Comparison of ENCODE assay signal across 25 mouse cellular contexts in the genomic region with DNA sequence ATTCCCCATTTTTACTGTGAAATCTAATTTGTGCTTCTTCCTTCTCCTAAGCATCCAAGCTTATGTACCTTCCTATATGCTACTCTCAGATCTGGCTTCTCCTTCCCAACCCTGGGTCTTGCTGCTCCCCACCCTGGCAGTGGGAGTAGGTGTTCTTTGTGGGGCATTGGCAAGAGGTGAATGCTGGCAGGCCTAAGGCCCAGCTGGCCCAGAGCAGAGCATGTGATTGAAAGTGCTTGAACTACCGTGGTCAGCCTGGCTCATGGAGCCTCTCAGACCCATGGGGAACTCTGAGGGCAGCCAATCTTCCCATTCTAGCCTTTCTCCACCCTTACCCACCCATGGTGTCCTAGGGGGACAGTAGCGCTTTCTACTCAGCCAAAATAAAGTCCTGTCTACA. TPM values are rescaled to one million over a fixed set of nuclear protein-coding genes. Genes with fewer than 3 reads are reported as not detected.
DNase-seq lines count a peak whose midpoint lies in the region; ATAC-seq and TF ChIP-seq lines count a peak whose summit lies in the region.
"Had no signal": no experiment of that assay in that cellular context is flagged by ENCODE, and none has a peak within 500 bp of the region (broad histone marks: within the 10 kb centered on the region; RNA-seq: fewer than 3 reads in every experiment).

No protein-coding gene starts in this region.

- WGBS in embryonic facial prominence, embryonic 13.5 days: 87% methylated on average over 2 of the region's 2 CpGs
- 90% methylated on average over 2 of the region's 2 CpGs for WGBS in embryonic facial prominence, embryonic 10.5 days
- WGBS in heart, adult 2 months: 56% methylated on average over 2 of the region's 2 CpGs

- H3K27me3 ChIP-seq in embryonic facial prominence, embryonic 13.5 days: no peaks in the 10 kb centered on the region
- no peaks in the 10 kb centered on the region for H3K27me3 ChIP-seq in embryonic facial prominence, embryonic 10.5 days (replicated peaks; ENCODE audit: low read depth, poor library complexity, severe bottlenecking)
- H3K27me3 ChIP-seq in heart, adult 2 months (ENCODE audit: control insufficient read depth, insufficient read depth, low read length): no peaks in the 10 kb centered on the region
- H3K27me3 ChIP-seq: heart, embryonic 15.5 days; intestine, embryonic 15.5 days; midbrain, embryonic 12.5 days had no signal

- ATAC-seq in embryonic facial prominence, embryonic 13.5 days (ENCODE audit: insufficient number of reproducible peaks, insufficient read depth, low FRiP score, low TSS enrichment, low read depth): no peak
- ATAC-seq: intestine, embryonic 15.5 days had no signal

- TF ChIP-seq CTCF in heart, adult 2 months (IDR thresholded peaks at IDR 0.05): no peak

- no peak overlapping the region for H3K4me2 ChIP-seq in embryonic facial prominence, embryonic 13.5 days
- H3K4me2 ChIP-seq: heart, embryonic 15.5 days; hindbrain, embryonic 14.5 days; intestine, embryonic 15.5 days; midbrain, embryonic 12.5 days had no signal

- H3K9ac ChIP-seq in embryonic facial prominence, embryonic 13.5 days: peak overlapping the region; percentile 36; the same call in 1 of the 2 replicates
- H3K9ac ChIP-seq in heart, adult 2 months (ENCODE audit: low read depth, low read length): no peak overlapping the region
- H3K9ac ChIP-seq: heart, embryonic 15.5 days; hindbrain, embryonic 14.5 days; intestine, embryonic 15.5 days; midbrain, embryonic 12.5 days had no signal

- peaks cover 85% of the 10 kb centered on the region for H3K36me3 ChIP-seq in embryonic facial prominence, embryonic 13.5 days
- H3K36me3 ChIP-seq in embryonic facial prominence, embryonic 10.5 days (replicated peaks): peaks cover 98% of the 10 kb centered on the region
- peaks cover 22% of the 10 kb centered on the region for H3K36me3 ChIP-seq in heart, adult 2 months (ENCODE audit: control insufficient read depth, insufficient read depth, low read length)

- no peak overlapping the region for H3K4me3 ChIP-seq in embryonic facial prominence, embryonic 13.5 days
- no peak overlapping the region for H3K4me3 ChIP-seq in embryonic facial prominence, embryonic 10.5 days
- H3K4me3 ChIP-seq in heart, adult 2 months: no peak overlapping the region
- H3K4me3 ChIP-seq: forebrain, embryonic 10.5 days; heart, embryonic 15.5 days; intestine, embryonic 15.5 days; midbrain, embryonic 12.5 days had no signal

- intact Hi-C loops in heart, adult 2 months (cut with DNase I): no loop called here

- no peak for TF ChIP-seq POLR2A in heart, adult 2 months (IDR thresholded peaks at IDR 0.05; ENCODE audit: insufficient read depth, low read depth, low read length)

- H3K79me2 ChIP-seq in heart, adult 2 months (replicated peaks; ENCODE audit: control insufficient read depth, insufficient read depth, low read length): peaks cover 1% of the 10 kb centered on the region; the same call in 1 of the 2 replicates

- H3K27ac ChIP-seq in embryonic facial prominence, embryonic 13.5 days: no peak overlapping the region
- no peak overlapping the region for H3K27ac ChIP-seq in embryonic facial prominence, embryonic 10.5 days (replicated peaks)
- H3K27ac ChIP-seq in heart, adult 2 months: no peak overlapping the region; the same call in 1 of the 2 replicates
- H3K27ac ChIP-seq: forebrain, embryonic 10.5 days; heart, embryonic 15.5 days; hindbrain, embryonic 14.5 days; intestine, embryonic 15.5 days; midbrain, embryonic 12.5 days; stomach, postnatal 0 days had no signal

- DNase-seq in embryonic facial prominence, embryonic 10.5 days (ENCODE audit: low spot score): no peak
- no peak for DNase-seq in heart, adult 2 months
- no peak for DNase-seq in heart, postnatal 4 days
- DNase-seq in layer of hippocampus, adult 9-11 months: peak; percentile 48
- no peak for DNase-seq in layer of hippocampus, postnatal 25 days (ENCODE audit: extremely low spot score in 1 of 2, low spot score in 1 of 2)
- peak; percentile 60 for DNase-seq in brain, adult 2 months (ENCODE audit: low read depth, low spot score)
- DNase-seq: adrenal gland, postnatal 10 days; cerebellum, adult 9-10 months; heart, postnatal 36 days; kidney, postnatal 10 days; lung, postnatal 10 days; right cerebral cortex, postnatal 14 days; thymus, adult 2 months; thymus, postnatal 4 days had no signal

- no peaks in the 10 kb centered on the region for H3K4me1 ChIP-seq in embryonic facial prominence, embryonic 13.5 days
- no peaks in the 10 kb centered on the region for H3K4me1 ChIP-seq in embryonic facial prominence, embryonic 10.5 days
- peaks cover 2% of the 10 kb centered on the region; the same call in 1 of the 2 replicates for H3K4me1 ChIP-seq in heart, adult 2 months (ENCODE audit: control insufficient read depth, insufficient read depth, low read length)
- H3K4me1 ChIP-seq: forebrain, embryonic 10.5 days; intestine, embryonic 15.5 days; midbrain, embryonic 12.5 days had no signal

- H3K9me3 ChIP-seq in embryonic facial prominence, embryonic 13.5 days: no peaks in the 10 kb centered on the region
- H3K9me3 ChIP-seq in embryonic facial prominence, embryonic 10.5 days: no peaks in the 10 kb centered on the region
- H3K9me3 ChIP-seq: forebrain, embryonic 10.5 days; heart, embryonic 15.5 days; intestine, embryonic 15.5 days; midbrain, embryonic 12.5 days had no signal

- TF ChIP-seq EP300 in heart, adult 2 months (IDR thresholded peaks at IDR 0.05; ENCODE audit: insufficient read depth, low read depth, low read length): peak; percentile 73

RNA-seq across cellular contexts. Expression of a gene that starts 24.3 kb away (rescaled TPM):
- 148 and 151 TPM in 2 replicates for polyA plus RNA-seq in embryonic facial prominence, embryonic 13.5 days (2015; fragmentation: Nextera tagmentation; extraction: Ambion mirVana)
- polyA plus RNA-seq in embryonic facial prominence, embryonic 10.5 days (2016; fragmentation: Nextera tagmentation; extraction: Ambion mirVana): 153 TPM in 2 replicates
- 1,000 to 10,000 TPM; 1,810 to 2,215 TPM for total RNA-seq in heart, adult 2 months (2021)
- 2,076 and 2,628 TPM in 2 replicates for polyA plus RNA-seq in heart, adult 2 months (2012; rRNA removed)
- total RNA-seq in heart, postnatal 4 days (2021): 1,000 to 10,000 TPM; 1,419 to 1,465 TPM
- 100 to 1,000 TPM; 475 to 495 TPM for total RNA-seq in layer of hippocampus, postnatal 25 days (2021)

RNA-seq across cellular contexts. Expression of a gene that starts 24.7 kb away (rescaled TPM):
- polyA plus RNA-seq in embryonic facial prominence, embryonic 13.5 days (2015; fragmentation: Nextera tagmentation; extraction: Ambion mirVana): 164 and 172 TPM in 2 replicates
- 260 and 267 TPM in 2 replicates for polyA plus RNA-seq in embryonic facial prominence, embryonic 10.5 days (2016; fragmentation: Nextera tagmentation; extraction: Ambion mirVana)
- 10 to 100 TPM; 30.2 to 36.5 TPM for total RNA-seq in heart, adult 2 months (2021)
- 30.2 and 39.1 TPM in 2 replicates for polyA plus RNA-seq in heart, adult 2 months (2012; rRNA removed)
- 10 to 100 TPM; 57.9 to 58.9 TPM for total RNA-seq in heart, postnatal 4 days (2021)
- total RNA-seq in layer of hippocampus, postnatal 25 days (2021): 10 to 100 TPM; 32.6 to 40.0 TPM

RNA-seq across cellular contexts. Expression of a gene that starts 29.6 kb away (rescaled TPM):
- polyA plus RNA-seq in embryonic facial prominence, embryonic 13.5 days (2015; fragmentation: Nextera tagmentation; extraction: Ambion mirVana): 51.8 and 63.9 TPM in 2 replicates
- 74.3 and 84.5 TPM in 2 replicates for polyA plus RNA-seq in embryonic facial prominence, embryonic 10.5 days (2016; fragmentation: Nextera tagmentation; extraction: Ambion mirVana)
- 1 to 10 TPM; 5.9 to 8.1 TPM for total RNA-seq in heart, adult 2 months (2021)
- polyA plus RNA-seq in heart, adult 2 months (2012; rRNA removed): 7.2 and 10.2 TPM in 2 replicates
- 1 to 10 TPM; 7.9 to 9.1 TPM for total RNA-seq in heart, postnatal 4 days (2021)
- 10 to 100 TPM; 48.0 to 52.8 TPM for total RNA-seq in layer of hippocampus, postnatal 25 days (2021)

RNA-seq across cellular contexts. Expression of a gene that starts 37.8 kb away (rescaled TPM):
- 25.6 and 26.7 TPM in 2 replicates for polyA plus RNA-seq in embryonic facial prominence, embryonic 13.5 days (2015; fragmentation: Nextera tagmentation; extraction: Ambion mirVana)
- polyA plus RNA-seq in embryonic facial prominence, embryonic 10.5 days (2016; fragmentation: Nextera tagmentation; extraction: Ambion mirVana): 20.1 and 20.3 TPM in 2 replicates
- 100 to 1,000 TPM; 101 to 114 TPM for total RNA-seq in heart, adult 2 months (2021)
- 39.4 and 49.7 TPM in 2 replicates for polyA plus RNA-seq in heart, adult 2 months (2012; rRNA removed)
- total RNA-seq in heart, postnatal 4 days (2021): 10 to 100 TPM; 24.1 to 32.3 TPM
- 10 to 100 TPM; 27.7 to 34.1 TPM for total RNA-seq in layer of hippocampus, postnatal 25 days (2021)

RNA-seq across cellular contexts. Expression of a gene that starts 40.2 kb away (rescaled TPM):
- 10.9 and 11.4 TPM in 2 replicates for polyA plus RNA-seq in embryonic facial prominence, embryonic 13.5 days (2015; fragmentation: Nextera tagmentation; extraction: Ambion mirVana)
- 8.1 and 8.5 TPM in 2 replicates for polyA plus RNA-seq in embryonic facial prominence, embryonic 10.5 days (2016; fragmentation: Nextera tagmentation; extraction: Ambion mirVana)
- total RNA-seq in heart, adult 2 months (2021): 10 to 100 TPM; 66.1 to 92.7 TPM
- 85.7 and 111 TPM in 2 replicates for polyA plus RNA-seq in heart, adult 2 months (2012; rRNA removed)
- 1 to 10 TPM; 6.3 to 8.8 TPM for total RNA-seq in heart, postnatal 4 days (2021)
- total RNA-seq in layer of hippocampus, postnatal 25 days (2021): 10 to 100 TPM; 89.9 to 90.2 TPM
- total RNA-seq: granulocyte monocyte progenitor cell, adult 5-6 weeks; megakaryocyte progenitor cell, adult 5-6 weeks; monocyte, adult 5-6 weeks; neutrophil, adult 5-6 weeks had no signal

Comparison
In these comparisons a context has a peak if more than half of its experiments do, and no peak if none do; other contexts are left out.
1. DNase-seq: peak in layer of hippocampus, adult 9-11 months (single experiment) and brain, adult 2 months (single experiment); none in embryonic facial prominence, embryonic 10.5 days (single experiment), heart, adult 2 months (0 of 2), heart, postnatal 4 days (single experiment) and layer of hippocampus, postnatal 25 days (0 of 2).
2. RNA of a gene that starts 29.6 kb away (total RNA-seq): 48.0 to 52.8 TPM in layer of hippocampus, postnatal 25 days; 7.9 to 9.1 TPM in heart, postnatal 4 days and 5.9 to 8.1 TPM in heart, adult 2 months; every median in the first group is over 4 times any median in the second.